Mouse (Mus musculus) liver, adult 2 months (tissue): ENCODE results near the gene Paqr5.

Experiments used
- CTCF ChIP-seq: fragments of 200-500 bp; IDR thresholded peaks from 2 replicates; pipeline ENCODE4 v1.5.1; 2011; ENCODE audit warnings: low read depth, low read length, control low read depth
- POLR2A ChIP-seq: fragments of 200-500 bp; IDR thresholded peaks from 2 replicates; pipeline ENCODE4 v1.6.1; 2011; ENCODE audit warnings: low read length, control low read depth; ENCODE audit not compliant: insufficient read depth; ENCODE audit errors: extremely low read depth

DNA sequence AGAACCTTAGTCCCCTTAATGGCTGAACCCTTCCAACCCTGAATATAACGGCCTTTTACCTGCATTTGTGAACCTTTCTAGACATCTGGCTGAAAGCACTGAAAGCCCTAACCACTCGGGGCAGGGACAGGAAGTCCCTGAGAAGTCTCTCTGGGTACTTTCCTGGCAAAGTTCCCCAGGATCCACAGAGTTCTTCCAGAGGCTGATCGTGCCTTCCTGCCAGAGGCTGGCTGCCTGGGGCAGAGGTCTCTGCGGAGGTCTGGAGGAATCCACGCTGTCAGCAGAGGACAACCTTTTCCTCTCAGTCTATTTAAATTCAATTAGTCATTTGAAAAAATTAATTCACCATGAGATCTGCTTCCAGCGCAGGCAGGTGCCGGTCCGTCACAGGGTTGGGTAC lies 22.5 kb upstream of the Paqr5 start:
- TF ChIP-seq CTCF (no peak), POLR2A (no peak)
